Mouse (Mus musculus) spleen, adult 2 months (tissue): ENCODE measurements around the gene Setx. TPM values are rescaled to one million over a fixed set of nuclear protein-coding genes. Genes with fewer than 3 reads are reported as not detected.

Source experiments
- DNase-seq, 2 experiments: peaks; one replicate each; pipeline versions ENCODE4 v3.0.0 to v3.0.0-alpha.2; 2012 to 2021; ENCODE audit warnings: low spot score in 2 of 2, low read depth in 1 of 2
- H3K27ac ChIP-seq: fragments of 200-500 bp; 2 replicates; pipeline ENCODE4 v1.5.1; 2012; ENCODE audit warnings: low read length, inconsistent platforms; ENCODE audit not compliant: insufficient read depth
- H3K27me3 ChIP-seq: fragments of 200-500 bp; 2 replicates; pipeline ENCODE4 v1.6.1; 2012; ENCODE audit warnings: mild to moderate bottlenecking, moderate library complexity, low read length, inconsistent platforms; ENCODE audit not compliant: control insufficient read depth, insufficient read depth
- H3K36me3 ChIP-seq: fragments of 200-500 bp; 2 replicates; pipeline ENCODE4 v1.6.1; 2012; ENCODE audit warnings: mild to moderate bottlenecking, low read length, inconsistent platforms; ENCODE audit not compliant: control insufficient read depth, insufficient read depth
- H3K4me1 ChIP-seq: fragments of 200-500 bp; 2 replicates; pipeline ENCODE4 v1.6.1; 2011; ENCODE audit warnings: inconsistent platforms; ENCODE audit not compliant: control insufficient read depth, insufficient read depth, insufficient read length
- H3K4me3 ChIP-seq: fragments of 200-500 bp; 2 replicates; pipeline ENCODE4 v1.5.1; 2011; ENCODE audit warnings: mild to moderate bottlenecking, inconsistent platforms; ENCODE audit not compliant: insufficient read depth, insufficient read length; ENCODE audit errors: extremely low read depth
- CTCF ChIP-seq: fragments of 200-500 bp; IDR thresholded peaks from 2 replicates; pipeline ENCODE4 v1.5.1; 2011; ENCODE audit warnings: mild to moderate bottlenecking, inconsistent platforms; ENCODE audit not compliant: insufficient read depth, insufficient read length, insufficient replicate concordance; ENCODE audit errors: extremely low read depth
- POLR2A ChIP-seq: fragments of 200-500 bp; IDR thresholded peaks from 2 replicates; pipeline ENCODE4 v1.6.1; 2011; ENCODE audit warnings: low read depth, low read length, inconsistent platforms
- WGBS: fragments of 180-500 bp; shearing (Covaris S2); methylation state at CpG from one replicate; pipeline ENCODE4 v1.1.7; 2018; 5-methylcytosine and 5-hydroxymethylcytosine counted together
- polyA plus RNA-seq: library from polyadenylated mRNA; depleted of rRNA; stranded (reverse); fragments of >200 nt; gene quantifications from 2 replicates; pipeline ENCODE4 v1.2.3, GENCODE M21; 2012; rRNA removed

The Setx gene
- polyA plus RNA-seq, 1 experiment, result 7.2 TPM

GRCm38 (mm10) chr2:29222302-29222701 is 98.3 kb downstream of the Setx start:
- TF ChIP-seq CTCF (no peak), POLR2A (no peak)
- Histone ChIP-seq H3K27me3 (no peaks in the 10 kb centered on the region), H3K4me3 (no peak overlapping the region), H3K27ac (no peak overlapping the region), H3K4me1 (no peaks in the 10 kb centered on the region), H3K36me3 (no peaks in the 10 kb centered on the region)
- WGBS, result 25% methylated on average over 4 of the region's 4 CpGs
- no peak for DNase-seq

GRCm38 (mm10) chr2:29223591-29224262 is 99.7 kb downstream of the Setx start:
- no peak for DNase-seq
- H3K27ac ChIP-seq, result no peak overlapping the region
- no peaks in the 10 kb centered on the region for H3K36me3 ChIP-seq
- no peak overlapping the region for H3K4me3 ChIP-seq
- TF ChIP-seq CTCF (no peak), POLR2A (no peak)
- WGBS, result 74% methylated on average over 7 of the region's 7 CpGs
- H3K27me3 ChIP-seq, result no peaks in the 10 kb centered on the region
- no peaks in the 10 kb centered on the region for H3K4me1 ChIP-seq

DNA sequence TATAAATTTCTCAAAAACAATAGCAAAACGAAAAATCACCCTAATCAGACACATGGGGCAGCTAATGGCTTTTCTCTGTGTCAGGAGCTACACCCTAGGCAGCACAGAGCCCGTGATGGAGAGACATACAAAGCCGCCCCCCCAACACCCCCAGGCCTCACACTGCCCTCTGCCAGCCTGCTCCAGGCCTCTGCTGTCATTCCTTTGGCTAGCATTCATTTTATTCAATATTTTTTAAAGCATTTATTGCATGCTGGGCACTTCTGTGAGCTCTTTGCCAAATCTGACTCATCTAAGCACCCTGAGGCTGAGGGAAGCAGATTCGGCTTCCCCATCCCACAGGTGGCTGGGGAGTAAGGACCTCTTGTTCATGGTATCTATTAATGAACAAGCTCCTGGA is 102.7 kb downstream of the Setx start:
- Histone ChIP-seq H3K27me3 (no peaks in the 10 kb centered on the region), H3K36me3 (no peaks in the 10 kb centered on the region), H3K27ac (no peak overlapping the region), H3K4me3 (no peak overlapping the region), H3K4me1 (no peaks in the 10 kb centered on the region)
- WGBS, result 82% methylated on average over 4 of the region's 4 CpGs
- DNase-seq, result no peak
- TF ChIP-seq POLR2A, result no peak
- no peak for TF ChIP-seq CTCF

- Histone ChIP-seq H3K27me3 (no peaks in the 10 kb centered on the region), H3K4me3 (no peak overlapping the region), H3K27ac (no peak overlapping the region), H3K4me1 (no peaks in the 10 kb centered on the region), H3K36me3 (no peaks in the 10 kb centered on the region)
- TF ChIP-seq POLR2A (no peak), CTCF (no peak)
- WGBS, result 85% methylated on average over 9 of the region's 9 CpGs
- no peak for DNase-seq
Observed at GRCm38 (mm10) chr2:29230191-29230835, 106.3 kb downstream of the Setx start.

Other genes starting within 250 kb of the Setx start
- 0.04 and 0.07 TPM in 2 replicates for gene Barhl1, start 207.5 kb upstream of the Setx start, polyA plus RNA-seq
- 0.08 and 0.29 TPM in 2 replicates for gene Cfap77, start 69.1 kb upstream of the Setx start, polyA plus RNA-seq
- gene Ttf1, start 63.9 kb upstream of the Setx start, polyA plus RNA-seq, result 5.2 and 7.2 TPM in 2 replicates
- gene Ntng2, start 128.8 kb downstream of the Setx start, polyA plus RNA-seq, result 40.6 and 51.0 TPM in 2 replicates
- gene Med27, start 222.6 kb downstream of the Setx start, polyA plus RNA-seq, result 27.6 and 33.9 TPM in 2 replicates